In genomic region chr1:136322331-136322730, GRCm38 (mm10) we compare ENCODE assay signal across 21 mouse cellular contexts. TPM values are rescaled to one million over a fixed set of nuclear protein-coding genes. Genes with fewer than 3 reads are reported as not detected.
DNase-seq lines count a peak whose midpoint lies in the region; ATAC-seq and TF ChIP-seq lines count a peak whose summit lies in the region.
"Had no signal": no experiment of that assay in that cellular context is flagged by ENCODE, and none has a peak within 500 bp of the region (broad histone marks: within the 10 kb centered on the region; RNA-seq: fewer than 3 reads in every experiment).

No protein-coding gene starts in this region.

- no peaks in the 10 kb centered on the region for H3K79me2 ChIP-seq in MEL (ENCODE audit: control insufficient read depth, insufficient read depth, low read length, poor library complexity)

- H3K9ac ChIP-seq in MEL (ENCODE audit: control insufficient read depth, low read depth, low read length, poor library complexity, severe bottlenecking), result no peak overlapping the region

- no peak for TF ChIP-seq CTCF in MEL (IDR thresholded peaks at IDR 0.05 in 2 of 3, conservative IDR thresholded peaks at IDR 0.05 in 1 of 3; ENCODE audit: control insufficient read depth in 1 of 3, insufficient read depth in 1 of 3, low read depth in 2 of 3, low read length in 3 of 3, poor library complexity in 1 of 3, severe bottlenecking in 1 of 3)

- peak; percentile 80 for ATAC-seq in megakaryocyte progenitor cell, adult 5-6 weeks (replicated peaks; ENCODE audit: poor library complexity)
- ATAC-seq in megakaryocyte-erythroid progenitor cell, adult 5-6 weeks (replicated peaks; ENCODE audit: low FRiP score, low TSS enrichment, poor library complexity, severe bottlenecking), result peak; percentile 72
- ATAC-seq: activated CD4-positive, CD25-positive, alpha-beta regulatory T cell, adult 4 months; CD4-positive, CD25-positive, alpha-beta regulatory T cell, adult 4 months; Patski had no signal

- H3K9me3 ChIP-seq in MEL (replicated peaks; ENCODE audit: insufficient read depth, low read length), result no peaks in the 10 kb centered on the region
- H3K9me3 ChIP-seq in forebrain, embryonic 10.5 days, result no peaks in the 10 kb centered on the region
- H3K9me3 ChIP-seq: G1E had no signal

- no peak for TF ChIP-seq RAD21 in MEL (IDR thresholded peaks at IDR 0.05; ENCODE audit: low read depth, low read length)

- H3K27me3 ChIP-seq in MEL (ENCODE audit: control insufficient read depth in 1 of 2, insufficient read depth in 2 of 2, low read length in 2 of 2), result no peaks in the 10 kb centered on the region
- no peaks in the 10 kb centered on the region for H3K27me3 ChIP-seq in forebrain, embryonic 10.5 days (ENCODE audit: poor library complexity, severe bottlenecking)
- H3K27me3 ChIP-seq: CH12.LX, Patski had no signal

- DNase-seq in MEL (ENCODE audit: low read depth, low spot score), result peak; percentile 68
- no peak for DNase-seq in cerebellum, postnatal 25 days
- DNase-seq in heart, postnatal 4 days, result no peak
- no peak for DNase-seq in forebrain, embryonic 10.5 days (ENCODE audit: extremely low spot score, low spot score)
- DNase-seq: adrenal gland, adult 2 months; adrenal gland, adult 8-10 months; adrenal gland, postnatal 10 days; adrenal gland, postnatal 14 days; adrenal gland, postnatal 25 days; adrenal gland, postnatal 36 days; cerebellum, adult 11 months; cerebellum, adult 11-12 months; cerebellum, adult 18-20 months; cerebellum, adult 2 months had no signal

- peaks cover 1 to 34% of the 10 kb centered on the region in 2 experiments; a peak in 2 of 4 replicates for H3K36me3 ChIP-seq in MEL (ENCODE audit: control insufficient read depth in 1 of 2, insufficient read depth in 2 of 2, low read length in 2 of 2)
- peaks cover 43% of the 10 kb centered on the region for H3K36me3 ChIP-seq in forebrain, embryonic 10.5 days (replicated peaks)

- H3K27ac ChIP-seq in MEL (ENCODE audit: control insufficient read depth, low read depth, low read length), result peak overlapping the region; percentile 23
- no peak overlapping the region for H3K27ac ChIP-seq in forebrain, embryonic 10.5 days

- no peak overlapping the region for H3K4me3 ChIP-seq in MEL (ENCODE audit: control insufficient read depth in 1 of 2, insufficient read depth in 1 of 2, low read depth in 2 of 2, low read length in 2 of 2)
- H3K4me3 ChIP-seq in forebrain, embryonic 10.5 days, result no peak overlapping the region

- WGBS in forebrain, embryonic 10.5 days, result 93% methylated on average over 4 of the region's 4 CpGs

- TF ChIP-seq POLR2A in MEL (IDR thresholded peaks at IDR 0.05; ENCODE audit: control insufficient read depth in 1 of 2, insufficient read depth in 1 of 2, low read depth in 1 of 2, low read length in 2 of 2, poor library complexity in 1 of 2), result no peak

- H3K4me1 ChIP-seq in MEL (ENCODE audit: control insufficient read depth in 1 of 2, insufficient read depth in 2 of 2, low read length in 2 of 2), result peaks cover 15 to 28% of the 10 kb centered on the region in 2 experiments
- H3K4me1 ChIP-seq in forebrain, embryonic 10.5 days, result peaks cover 11% of the 10 kb centered on the region

- TF ChIP-seq EP300 in MEL (IDR thresholded peaks at IDR 0.05; ENCODE audit: low read depth in 1 of 2, low read length in 2 of 2), result peak in 1 of 2 experiments; percentile 43; a peak in 2 of 4 replicates

TF ChIP-seq in MEL, 35 proteins besides CTCF, POLR2A, EP300 and RAD21:
- TF ChIP-seq ELF1 (IDR thresholded peaks at IDR 0.05; ENCODE audit: low read depth, low read length), result no peak
- peak; percentile 73 for TF ChIP-seq ETS1 (IDR thresholded peaks at IDR 0.05; ENCODE audit: low read depth, low read length)
- no peak for TF ChIP-seq HCFC1 (IDR thresholded peaks at IDR 0.05; ENCODE audit: low read depth, low read length)
- TF ChIP-seq SIN3A (IDR thresholded peaks at IDR 0.05; ENCODE audit: low read length), result peak; percentile 44; the same call in 1 of the 2 replicates
- TF ChIP-seq CHD1 (IDR thresholded peaks at IDR 0.05; ENCODE audit: low read depth, low read length), result no peak
- peak; percentile 50 for TF ChIP-seq GATA1 (IDR thresholded peaks at IDR 0.05; ENCODE audit: low read depth, low read length)

RNA-seq across cellular contexts. Expression of gene Camsap2, which starts 23.6 kb away (rescaled TPM):
- 7.0 and 7.6 TPM in 2 replicates for total RNA-seq in MEL (2012; rRNA removed)
- polyA plus RNA-seq in MEL (2012; ENCODE audit: insufficient read depth in 1 of 2, insufficient read length in 2 of 2, low read depth in 1 of 2, low replicate concordance in 2 of 2, missing spikeins in 1 of 2), result 10 to 100 TPM; 10.7 to 38.3 TPM
- 8.6 and 8.7 TPM in 2 replicates for total RNA-seq in megakaryocyte progenitor cell, adult 5-6 weeks (2015)
- 11.5 and 12.8 TPM in 2 replicates for total RNA-seq in megakaryocyte progenitor cell, adult 5-6 weeks (2017)
- total RNA-seq in megakaryocyte-erythroid progenitor cell, adult 5-6 weeks (2014; fragmentation: Nextera tagmentation), result 39.3 and 45.6 TPM in 2 replicates
- 56.3 and 64.4 TPM in 2 replicates for total RNA-seq in megakaryocyte-erythroid progenitor cell, adult 5-6 weeks (2017)
- total RNA-seq in heart, postnatal 4 days (2021), result 10 to 100 TPM; 33.4 to 34.0 TPM
- polyA plus RNA-seq in forebrain, embryonic 10.5 days (2016; fragmentation: Nextera tagmentation; extraction: Ambion mirVana), result 11.5 and 12.9 TPM in 2 replicates
